Mouse (Mus musculus) bone marrow, adult 2 months (tissue): Measurements from ENCODE around the gene Rnf34. TPM values are rescaled to one million over a fixed set of nuclear protein-coding genes. Genes with fewer than 3 reads are reported as not detected.

Experiments
- H3K27ac ChIP-seq: fragments of 200-500 bp; 2 replicates; pipeline ENCODE4 v1.5.1; 2012; ENCODE audit warnings: low read depth, mild to moderate bottlenecking, control low read depth, inconsistent platforms, low read length; ENCODE audit not compliant: control insufficient read depth, poor library complexity, insufficient read depth
- H3K4me1 ChIP-seq: fragments of 200-500 bp; 2 replicates; pipeline ENCODE4 v1.6.1; 2011; ENCODE audit warnings: low read length; ENCODE audit not compliant: control insufficient read depth, insufficient read depth
- H3K4me3 ChIP-seq: fragments of 200-500 bp; replicated peaks from 2 replicates; pipeline ENCODE3; 2011; ENCODE audit warnings: mild to moderate bottlenecking, low read depth, low read length, control low read depth; ENCODE audit not compliant: control insufficient read depth
- CTCF ChIP-seq: fragments of 200-500 bp; IDR thresholded peaks from 2 replicates; pipeline ENCODE4 v1.5.1; 2011; ENCODE audit warnings: low read length, control low read depth; ENCODE audit not compliant: control insufficient read depth, insufficient read depth
- POLR2A ChIP-seq: fragments of 200-500 bp; IDR thresholded peaks from 2 replicates; pipeline ENCODE4 v1.6.1; 2011; ENCODE audit warnings: low read depth, mild to moderate bottlenecking, control low read depth, low read length, borderline replicate concordance; ENCODE audit not compliant: control insufficient read depth
- WGBS: fragments of 180-500 bp; shearing (Covaris S2); methylation state at CpG from one replicate; pipeline ENCODE4 v1.1.7; 2018; 5-methylcytosine and 5-hydroxymethylcytosine counted together
- polyA plus RNA-seq: library from polyadenylated mRNA; stranded (reverse); fragments of >200 nt; gene quantifications from 2 replicates; pipeline ENCODE4 v1.2.4, GENCODE M21; 2011; ENCODE audit warnings: low replicate concordance; ENCODE audit not compliant: missing spikeins, insufficient read depth, insufficient read length

Gene Rnf34
- polyA plus RNA-seq, 1 experiment, result 11.1 TPM

- under 1% methylated on average over 38 of the region's 38 CpGs for WGBS
- Histone ChIP-seq H3K27ac (peak overlapping the region; percentile 92), H3K4me1 (no peaks in the 10 kb centered on the region; the same call in 1 of the 2 replicates), H3K4me3 (peak overlapping the region; percentile 83)
- TF ChIP-seq CTCF, result peak; percentile 48
- no peak for TF ChIP-seq POLR2A
These were observed 613 bp downstream of the Rnf34 start for GRCm38 (mm10) chr5:122850319-122851002.

GRCm38 (mm10) chr5:122852611-122853010, 2.8 kb downstream of the Rnf34 start:
- no peaks in the 10 kb centered on the region; the same call in 1 of the 2 replicates for H3K4me1 ChIP-seq
- WGBS, result 80% methylated on average over 2 of the region's 2 CpGs
- H3K27ac ChIP-seq, result no peak overlapping the region
- TF ChIP-seq POLR2A, result no peak
- TF ChIP-seq CTCF, result no peak
- H3K4me3 ChIP-seq, result no peak overlapping the region

- TF ChIP-seq POLR2A (no peak), CTCF (no peak)
- WGBS, result 50% methylated on average over 3 of the region's 3 CpGs
- H3K27ac ChIP-seq, result no peak overlapping the region
These were observed 6.0 kb downstream of the Rnf34 start for GRCm38 (mm10) chr5:122855858-122856257.

GRCm38 (mm10) chr5:122863053-122863452, 13.2 kb downstream of the Rnf34 start:
- H3K4me1 ChIP-seq, result no peaks in the 10 kb centered on the region
- no peak overlapping the region for H3K4me3 ChIP-seq
- no peak overlapping the region for H3K27ac ChIP-seq
- no peak for TF ChIP-seq POLR2A
- no peak for TF ChIP-seq CTCF
- WGBS, result 77% methylated on average over 2 of the region's 2 CpGs

More at GRCm38 (mm10) chr5:122855858-122856257, 6.0 kb downstream of the Rnf34 start:
- no peaks in the 10 kb centered on the region; the same call in 1 of the 2 replicates for H3K4me1 ChIP-seq
- no peak overlapping the region for H3K4me3 ChIP-seq

- Histone ChIP-seq H3K4me1 (no peaks in the 10 kb centered on the region), H3K4me3 (no peak overlapping the region), H3K27ac (no peak overlapping the region)
- TF ChIP-seq POLR2A (no peak), CTCF (no peak)
- 88% methylated on average over 3 of the region's 3 CpGs for WGBS
These were observed 22.8 kb downstream of the Rnf34 start for GRCm38 (mm10) chr5:122872626-122873025.

- Histone ChIP-seq H3K4me3 (no peak overlapping the region), H3K27ac (no peak overlapping the region), H3K4me1 (no peaks in the 10 kb centered on the region)
- TF ChIP-seq CTCF (no peak), POLR2A (no peak)
- 81% methylated on average over 2 of the region's 2 CpGs for WGBS
These were observed 23.7 kb downstream of the Rnf34 start for GRCm38 (mm10) chr5:122873573-122873972.

GRCm38 (mm10) chr5:122874359-122874758, 24.5 kb downstream of the Rnf34 start:
- H3K4me3 ChIP-seq, result no peak overlapping the region
- TF ChIP-seq CTCF (no peak), POLR2A (no peak)
- no peak overlapping the region for H3K27ac ChIP-seq
- 80% methylated on average over 3 of the region's 3 CpGs for WGBS
- no peaks in the 10 kb centered on the region for H3K4me1 ChIP-seq

- 89% methylated on average over 3 of the region's 3 CpGs for WGBS
- H3K4me1 ChIP-seq, result no peaks in the 10 kb centered on the region
- H3K4me3 ChIP-seq, result no peak overlapping the region
- no peak overlapping the region for H3K27ac ChIP-seq
- TF ChIP-seq POLR2A (no peak), CTCF (no peak)
These were observed 26.8 kb downstream of the Rnf34 start for GRCm38 (mm10) chr5:122876671-122877070.
